Mouse (Mus musculus) stomach, embryonic 16.5 days (tissue): ENCODE results near the gene C2cd2. TPM values are rescaled to one million over a fixed set of nuclear protein-coding genes. Genes with fewer than 3 reads are reported as not detected.
"Not testable (repeated sequence)": the region's sequence is repeated elsewhere in the genome, so short reads cannot be mapped to it uniquely, and the experiment has no call there.

Experiments used
- ATAC-seq: fragments of 200-750 bp; cut with Nextera tagmentation; 2 replicates; pipeline ENCODE4 v1.8.0; 2017; ENCODE audit warnings: moderate number of reproducible peaks, moderate TSS enrichment; ENCODE audit not compliant: insufficient read depth, low FRiP score
- H3K27ac ChIP-seq: fragments of 300-500 bp; sonication (generic); 2 replicates; pipeline ENCODE4 v1.5.1; 2014; ENCODE audit warnings: low read length
- H3K27me3 ChIP-seq: fragments of 300-500 bp; sonication (generic); 2 replicates; pipeline ENCODE4 v1.6.1; 2014; ENCODE audit warnings: low read length, control low read depth, mixed read lengths; ENCODE audit not compliant: control insufficient read depth, insufficient read depth
- H3K36me3 ChIP-seq: fragments of 300-500 bp; sonication (generic); 2 replicates; pipeline ENCODE4 v1.6.1; 2014; ENCODE audit warnings: low read length; ENCODE audit not compliant: control insufficient read depth, insufficient read depth
- H3K4me1 ChIP-seq: fragments of 300-500 bp; sonication (generic); 2 replicates; pipeline ENCODE4 v1.6.1; 2014; ENCODE audit warnings: low read length, control low read depth, mixed read lengths; ENCODE audit not compliant: control insufficient read depth, insufficient read depth
- H3K4me2 ChIP-seq: fragments of 300-500 bp; sonication (generic); 2 replicates; pipeline ENCODE4 v1.6.1; 2014; ENCODE audit warnings: low read depth, low read length, mixed read lengths
- H3K4me3 ChIP-seq: fragments of 300-500 bp; sonication (generic); replicated peaks from 2 replicates; pipeline ENCODE4 v1.5.1; 2014; ENCODE audit warnings: mild to moderate bottlenecking, low read length
- H3K9ac ChIP-seq: fragments of 300-500 bp; sonication (generic); 2 replicates; pipeline ENCODE4 v1.6.1; 2014; ENCODE audit warnings: low read length
- H3K9me3 ChIP-seq: fragments of 300-500 bp; sonication (generic); replicated peaks from 2 replicates; pipeline ENCODE4 v1.6.1; 2016; ENCODE audit warnings: low read length, control low read depth; ENCODE audit not compliant: control insufficient read depth
- WGBS: fragments of 180-500 bp; shearing (Covaris S2); extraction: QIAGEN DNeasy Blood & Tissue Kit; methylation state at CpG from one replicate; pipeline ENCODE4 v1.1.7; 2014; 5-methylcytosine and 5-hydroxymethylcytosine counted together
- polyA plus RNA-seq: library from polyadenylated mRNA; unstranded; fragments of >200 nt; fragmentation: Nextera tagmentation; extraction: Ambion mirVana; gene quantifications from 2 replicates; pipeline ENCODE4 v1.2.1, GENCODE M21; 2015

The C2cd2 gene
- polyA plus RNA-seq, 1 experiment from 2014 or later, result 13.4 TPM

- H3K27me3 ChIP-seq, result no peaks in the 10 kb centered on the region
- WGBS, result 79% methylated on average over 9 of the region's 9 CpGs
- H3K9me3 ChIP-seq, result no peaks in the 10 kb centered on the region
- no peak overlapping the region for H3K4me2 ChIP-seq
- no peak for ATAC-seq
- H3K4me3 ChIP-seq, result no peak overlapping the region
- no peak overlapping the region for H3K9ac ChIP-seq
- peaks cover 17% of the 10 kb centered on the region for H3K36me3 ChIP-seq
- H3K27ac ChIP-seq, result no peak overlapping the region
- peaks cover 5% of the 10 kb centered on the region; the same call in 1 of the 2 replicates for H3K4me1 ChIP-seq
Measured at GRCm38 (mm10) chr16:97952801-97953200, 9.6 kb downstream of the C2cd2 start.

GRCm38 (mm10) chr16:97952371-97952770, 10.0 kb downstream of the C2cd2 start:
- no peak for ATAC-seq
- no peaks in the 10 kb centered on the region for H3K9me3 ChIP-seq
- no peaks in the 10 kb centered on the region for H3K27me3 ChIP-seq
- no peak overlapping the region for H3K4me2 ChIP-seq
- no peak overlapping the region for H3K9ac ChIP-seq
- H3K4me3 ChIP-seq, result no peak overlapping the region
- peaks cover 17% of the 10 kb centered on the region for H3K36me3 ChIP-seq
- no peak overlapping the region for H3K27ac ChIP-seq
- WGBS, result 93% methylated on average over 4 of the region's 4 CpGs
- H3K4me1 ChIP-seq, result 0 out of 2 replicates have a peak, but pooled peaks cover under 1% of the 10 kb centered on the region

DNA sequence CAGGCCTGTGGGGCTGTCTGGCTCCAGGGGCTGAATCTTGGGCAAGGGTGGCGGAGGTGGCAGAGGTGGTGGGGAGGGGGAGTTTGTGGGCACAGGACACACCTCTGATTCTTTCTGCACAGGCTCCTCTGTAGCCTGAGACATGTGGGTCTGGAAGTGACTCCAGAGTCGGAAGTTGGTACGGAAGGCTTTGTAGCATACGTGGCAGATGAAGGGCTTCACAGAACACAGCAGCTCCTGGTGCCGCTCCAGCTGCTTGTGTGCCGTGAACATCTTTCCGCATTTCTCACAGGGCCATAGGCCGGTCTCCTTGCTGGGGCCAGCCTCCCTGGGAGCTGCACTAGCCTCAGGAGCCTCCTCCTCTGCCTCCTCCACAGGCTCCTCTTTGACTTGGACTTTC, 12.3 kb downstream of the C2cd2 start:
- ATAC-seq, result no peak
- no peaks in the 10 kb centered on the region for H3K4me1 ChIP-seq
- no peaks in the 10 kb centered on the region for H3K27me3 ChIP-seq
- 95% methylated on average over 8 of the region's 8 CpGs for WGBS
- no peaks in the 10 kb centered on the region for H3K9me3 ChIP-seq
- H3K9ac ChIP-seq, result no peak overlapping the region
- no peak overlapping the region for H3K27ac ChIP-seq
- H3K36me3 ChIP-seq, result peaks cover 12% of the 10 kb centered on the region
- H3K4me2 ChIP-seq, result no peak overlapping the region
- H3K4me3 ChIP-seq, result no peak overlapping the region

GRCm38 (mm10) chr16:97948836-97949235, 13.6 kb downstream of the C2cd2 start:
- no peak overlapping the region for H3K9ac ChIP-seq
- H3K36me3 ChIP-seq, result peaks cover 12% of the 10 kb centered on the region
- 79% methylated on average over 4 of the region's 4 CpGs for WGBS
- no peaks in the 10 kb centered on the region for H3K27me3 ChIP-seq
- ATAC-seq, result no peak
- H3K4me3 ChIP-seq, result no peak overlapping the region
- H3K4me2 ChIP-seq, result no peak overlapping the region
- H3K4me1 ChIP-seq, result no peaks in the 10 kb centered on the region
- H3K9me3 ChIP-seq, result no peaks in the 10 kb centered on the region
- H3K27ac ChIP-seq, result no peak overlapping the region

GRCm38 (mm10) chr16:97946993-97947392, 15.4 kb downstream of the C2cd2 start:
- H3K27me3 ChIP-seq, H3K4me1 ChIP-seq, H3K4me2 ChIP-seq, H3K4me3 ChIP-seq, H3K9me3 ChIP-seq, H3K27ac ChIP-seq, ATAC-seq, H3K9ac ChIP-seq, H3K36me3 ChIP-seq: not testable (repeated sequence)
- WGBS, result 78% methylated on average over 2 of the region's 2 CpGs

GRCm38 (mm10) chr16:97941844-97942243, 20.6 kb downstream of the C2cd2 start:
- no peak overlapping the region for H3K27ac ChIP-seq
- no peak overlapping the region for H3K4me3 ChIP-seq
- no peaks in the 10 kb centered on the region for H3K9me3 ChIP-seq
- no peak overlapping the region for H3K9ac ChIP-seq
- H3K4me1 ChIP-seq, result no peaks in the 10 kb centered on the region
- no peak overlapping the region for H3K4me2 ChIP-seq
- no peaks in the 10 kb centered on the region for H3K36me3 ChIP-seq
- no peaks in the 10 kb centered on the region for H3K27me3 ChIP-seq
- ATAC-seq, result no peak

GRCm38 (mm10) chr16:97940471-97940973, 21.9 kb downstream of the C2cd2 start:
- no peak overlapping the region for H3K4me3 ChIP-seq
- no peak overlapping the region for H3K4me2 ChIP-seq
- ATAC-seq, result no peak
- no peak overlapping the region for H3K9ac ChIP-seq
- H3K36me3 ChIP-seq, result no peaks in the 10 kb centered on the region
- H3K9me3 ChIP-seq, result no peaks in the 10 kb centered on the region
- WGBS, result 87% methylated on average over 3 of the region's 3 CpGs
- H3K4me1 ChIP-seq, result no peaks in the 10 kb centered on the region
- H3K27me3 ChIP-seq, result no peaks in the 10 kb centered on the region
- no peak overlapping the region for H3K27ac ChIP-seq

DNA sequence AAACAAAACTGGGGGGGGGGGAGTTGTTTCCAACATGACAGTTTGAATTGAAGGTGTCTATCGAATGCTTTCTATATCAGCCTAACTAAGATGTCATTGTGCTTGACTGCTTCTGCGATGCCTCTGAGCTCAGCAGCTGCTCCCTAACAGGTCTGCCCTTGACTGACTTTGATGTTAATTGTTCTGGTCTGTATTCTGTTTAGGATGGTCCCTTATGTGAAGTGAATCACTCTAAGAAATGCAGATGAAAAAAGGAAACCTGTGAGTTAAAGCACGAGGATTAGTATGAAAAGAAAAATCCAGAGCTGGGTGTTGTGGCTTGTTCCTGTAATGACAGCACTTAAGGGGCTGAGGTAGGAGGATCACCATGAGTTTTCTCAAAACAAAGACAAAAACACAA, 26.6 kb downstream of the C2cd2 start:
- Histone ChIP-seq H3K4me1 (no peaks in the 10 kb centered on the region), H3K9ac (no peak overlapping the region), H3K4me3 (no peak overlapping the region), H3K27ac (no peak overlapping the region), H3K9me3 (no peaks in the 10 kb centered on the region), H3K36me3 (no peaks in the 10 kb centered on the region), H3K4me2 (no peak overlapping the region), H3K27me3 (no peaks in the 10 kb centered on the region)
- 74% methylated on average over 3 of the region's 3 CpGs for WGBS
- ATAC-seq, result no peak

DNA sequence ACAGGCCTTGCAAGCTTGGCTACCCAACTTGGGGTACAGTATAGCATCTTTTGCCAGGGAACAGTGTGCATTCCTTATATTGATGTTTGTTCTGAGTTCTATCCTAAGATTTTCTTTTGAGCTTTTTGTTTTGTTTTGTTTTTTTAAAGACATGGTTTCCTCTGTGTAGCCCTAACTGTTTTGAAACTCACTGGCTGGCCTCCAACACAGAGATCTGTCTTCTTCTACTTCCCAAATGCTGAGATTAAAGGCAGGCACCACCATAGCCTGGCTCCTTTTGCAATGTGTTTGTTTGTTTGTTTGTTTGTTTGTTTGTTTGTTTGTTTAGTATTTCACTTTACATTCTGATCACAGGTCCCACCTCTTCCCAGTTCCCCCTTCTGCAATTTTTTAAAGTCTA, 32.2 kb downstream of the C2cd2 start:
- H3K4me3 ChIP-seq, result no peak overlapping the region
- no peak for ATAC-seq
- no peak overlapping the region for H3K9ac ChIP-seq
- no peak overlapping the region for H3K4me2 ChIP-seq
- no peaks in the 10 kb centered on the region; the same call in 1 of the 2 replicates for H3K4me1 ChIP-seq
- no peak overlapping the region for H3K27ac ChIP-seq
- H3K36me3 ChIP-seq, result no peaks in the 10 kb centered on the region
- no peaks in the 10 kb centered on the region for H3K27me3 ChIP-seq
- no peaks in the 10 kb centered on the region for H3K9me3 ChIP-seq

DNA sequence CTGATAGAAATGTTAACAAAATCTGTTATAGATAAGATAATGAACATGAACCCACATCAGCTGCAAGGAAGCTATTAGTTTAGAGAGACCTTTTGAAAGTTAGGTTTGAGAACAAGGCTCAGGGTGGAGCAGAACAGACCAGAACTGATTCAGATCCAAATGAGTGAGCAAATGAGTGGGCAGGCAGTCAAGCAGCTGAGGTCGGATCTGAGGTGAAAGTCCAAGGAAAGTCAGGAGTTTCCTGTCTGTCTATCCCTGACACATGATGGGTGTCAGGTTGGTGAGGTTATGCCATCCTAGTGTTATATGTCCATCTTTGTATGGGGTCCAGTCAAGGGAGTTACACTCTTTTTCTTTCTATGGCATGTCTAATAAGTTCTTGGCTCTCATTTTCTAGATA, 32.9 kb downstream of the C2cd2 start:
- Histone ChIP-seq H3K9ac (no peak overlapping the region), H3K27me3 (no peaks in the 10 kb centered on the region), H3K27ac (no peak overlapping the region), H3K36me3 (no peaks in the 10 kb centered on the region), H3K4me3 (no peak overlapping the region), H3K9me3 (no peaks in the 10 kb centered on the region), H3K4me2 (no peak overlapping the region), H3K4me1 (no peaks in the 10 kb centered on the region; the same call in 1 of the 2 replicates)
- ATAC-seq, result no peak
- 58% methylated on average over 1 of the region's 1 CpGs for WGBS
